Mouse (Mus musculus) kidney, adult 11 months (tissue): ENCODE measurements at regions not wholly inside any gene's neighbourhood (a gene's known extent, or its start where the extent isn't known, plus 50 kb on each side); places are given as distances from the start of the nearest gene placed in this dataset.

Experiments
- DNase-seq: peaks from one replicate; pipeline ENCODE4 v3.0.0; 2022

DNA sequence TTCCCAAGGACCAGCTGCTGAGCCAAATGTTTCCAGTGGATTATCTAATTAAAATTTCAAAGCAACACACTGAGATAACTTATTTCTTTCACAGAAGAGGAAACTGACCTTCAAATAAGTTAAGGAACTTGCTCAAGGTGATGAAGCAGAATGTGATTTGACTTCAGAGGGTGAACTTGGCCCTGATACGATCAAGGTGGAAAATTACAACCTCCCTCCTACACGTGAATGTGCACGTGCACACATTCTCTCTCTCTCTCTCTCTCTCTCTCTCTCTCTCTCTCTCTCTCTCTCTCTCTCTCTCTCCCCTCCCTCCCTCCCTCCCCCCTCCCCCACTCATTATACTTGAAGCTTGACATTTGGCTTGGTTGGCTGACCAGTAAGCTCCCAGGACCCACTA, 131.8 kb upstream of the Cxcr4 start:
- peak; percentile 58 for DNase-seq

DNA sequence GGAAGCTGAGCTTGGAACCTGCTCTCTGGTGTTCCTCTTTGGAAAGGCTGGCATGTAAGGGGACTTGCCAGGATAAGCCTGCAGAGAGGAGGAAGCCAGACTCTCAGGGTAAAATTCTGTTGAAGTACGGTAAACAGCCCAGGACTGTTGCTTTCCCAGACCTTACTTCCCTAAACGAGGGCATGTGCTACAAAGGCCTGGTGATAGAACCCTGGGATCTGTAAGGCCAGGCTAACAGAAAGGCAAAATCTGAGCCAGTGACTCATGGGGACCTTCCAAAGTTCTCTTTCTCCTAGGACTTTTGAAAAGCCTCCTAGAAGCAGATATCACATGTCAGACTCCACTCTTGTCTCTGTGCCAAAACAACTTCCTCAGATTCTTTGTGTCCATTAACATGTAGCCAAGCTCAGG, 130.0 kb upstream of the Cxcr4 start:
- no peak for DNase-seq

DNA sequence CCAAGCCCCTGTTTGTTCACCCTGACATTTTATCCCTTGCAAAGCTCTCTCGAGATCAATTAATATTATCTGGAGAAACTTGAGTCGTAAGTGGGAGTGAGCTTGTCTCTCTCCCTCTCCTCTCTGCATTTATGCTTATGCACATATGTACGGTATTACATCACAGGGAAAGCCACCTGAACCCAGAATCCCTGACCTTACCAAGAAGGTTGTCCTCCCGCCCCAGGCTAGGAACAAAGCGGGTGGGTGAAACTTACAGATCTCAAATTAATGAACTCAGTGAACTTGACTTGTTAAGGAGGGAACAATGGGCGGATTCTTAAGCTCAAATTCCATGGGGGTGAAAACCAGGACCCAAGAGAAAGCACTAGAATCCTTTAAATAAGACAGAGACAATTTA, 122.8 kb upstream of the Cxcr4 start:
- peak; percentile 24 for DNase-seq

DNA sequence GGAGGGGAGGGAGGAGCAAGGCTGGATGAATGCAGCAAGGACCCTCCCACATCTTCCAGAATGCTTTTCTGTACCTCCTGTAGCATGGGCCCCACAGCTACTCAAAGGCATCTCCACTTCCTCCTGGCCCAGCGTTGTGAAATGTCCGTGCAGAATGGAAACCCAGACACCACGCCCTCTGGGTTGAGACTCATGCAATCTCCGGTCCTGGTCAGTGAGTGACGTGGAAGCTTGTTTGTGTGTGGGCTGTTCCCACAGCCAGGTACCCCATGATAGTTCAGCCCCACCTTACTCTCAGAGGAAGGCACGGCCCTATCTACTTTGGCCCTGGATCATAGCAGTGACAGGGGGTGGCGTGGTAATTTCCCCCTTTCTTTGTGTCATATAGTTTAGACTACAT, 120.8 kb upstream of the Cxcr4 start:
- no peak for DNase-seq

DNA sequence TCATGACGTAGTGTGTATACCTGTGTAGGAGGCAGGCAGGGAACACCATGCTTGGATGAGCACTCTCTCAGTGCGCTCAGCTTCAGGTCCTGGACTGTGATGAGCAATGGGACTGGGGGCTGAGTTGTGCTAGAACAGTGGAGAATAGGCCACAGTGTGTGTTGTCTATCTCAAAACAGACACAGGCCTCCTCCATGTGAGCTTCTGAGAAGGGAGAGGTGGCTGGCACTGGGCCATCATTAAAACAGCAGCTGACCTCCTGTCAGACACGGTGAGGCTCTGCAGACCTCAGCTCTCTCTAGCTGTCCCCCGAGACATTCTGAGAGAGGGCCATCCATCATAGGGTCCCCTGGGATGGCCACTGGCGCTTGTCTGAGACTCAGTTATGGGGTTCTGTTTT, 119.0 kb upstream of the Cxcr4 start:
- no peak for DNase-seq

DNA sequence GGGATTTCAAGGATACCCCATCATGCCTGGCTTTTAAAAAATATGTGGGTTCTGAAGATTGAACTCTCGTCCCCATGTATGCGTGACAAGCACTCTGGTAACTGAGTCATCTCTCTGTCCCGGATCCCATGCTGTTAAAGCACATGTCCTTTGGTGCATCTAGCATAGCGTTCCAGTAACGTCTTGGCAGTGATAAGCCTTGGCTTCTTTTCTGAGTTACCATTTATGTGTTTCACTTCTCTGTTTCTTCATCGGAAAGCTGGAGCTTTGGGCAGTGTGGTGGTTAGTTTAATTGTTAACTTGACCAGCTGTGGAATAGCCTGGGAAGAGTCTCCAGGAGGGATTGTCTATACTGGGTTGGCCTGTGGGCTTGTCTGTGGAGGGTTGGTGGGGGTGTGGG, 115.7 kb upstream of the Cxcr4 start:
- no peak for DNase-seq

DNA sequence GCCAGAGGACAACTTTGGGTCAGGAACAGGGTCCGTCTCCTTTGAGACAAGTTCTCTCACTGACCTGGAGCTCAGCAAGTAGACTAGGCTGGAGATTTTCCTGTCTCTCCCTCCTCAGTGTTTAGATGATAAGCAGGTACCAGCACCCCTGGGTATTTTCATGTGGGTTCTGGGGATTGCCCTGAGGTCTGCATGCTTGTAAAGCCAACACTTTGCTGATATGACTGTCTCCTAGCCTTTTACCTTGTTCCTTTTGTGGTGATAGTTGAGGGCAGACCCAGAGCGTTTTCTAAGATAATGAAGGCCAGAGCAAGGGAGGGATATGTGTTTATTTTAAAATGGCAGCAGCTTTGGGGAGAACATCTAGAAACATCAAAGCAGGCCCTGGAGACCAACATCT, 114.1 kb upstream of the Cxcr4 start:
- no peak for DNase-seq

DNA sequence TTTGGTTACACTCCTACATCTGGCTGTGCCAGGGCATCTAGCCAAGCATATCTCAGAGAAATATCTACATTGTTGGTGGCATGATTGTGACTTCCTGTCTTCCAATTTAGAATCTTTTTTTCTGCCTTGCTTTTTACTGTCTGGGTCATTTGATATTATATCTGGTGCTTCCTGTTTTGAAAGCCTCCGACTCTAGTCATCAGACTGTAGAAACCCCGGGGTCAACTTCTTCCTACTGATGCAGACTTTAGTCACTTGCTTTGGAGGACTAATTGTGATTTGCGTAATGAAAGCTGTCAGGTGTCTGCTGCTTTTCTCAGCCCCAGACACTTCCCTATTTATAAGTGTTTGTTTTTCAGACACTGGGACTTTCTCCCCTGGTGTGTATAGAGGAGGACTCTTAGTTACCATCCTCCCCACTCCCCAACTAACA, 113.0 kb upstream of the Cxcr4 start:
- DNase-seq: no peak

DNA sequence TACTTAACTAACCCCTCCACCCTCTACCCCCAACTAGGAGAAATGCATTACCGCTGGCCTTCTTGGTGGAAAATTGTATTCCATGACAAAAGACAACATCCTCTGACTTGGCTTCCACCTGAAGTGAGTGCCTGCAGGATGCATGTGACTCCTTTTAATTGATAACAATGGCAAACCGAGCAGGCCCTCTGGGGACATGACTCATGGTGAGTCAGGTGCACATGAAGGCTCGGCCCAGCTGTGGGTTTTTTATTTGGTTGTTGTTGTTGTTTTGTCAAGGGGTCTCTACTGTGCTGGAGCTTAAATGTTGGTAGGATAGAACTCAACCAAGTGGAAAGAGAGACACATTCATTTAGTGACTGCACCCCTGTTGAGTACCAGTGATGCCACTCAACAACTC, 109.2 kb upstream of the Cxcr4 start:
- DNase-seq: no peak

DNA sequence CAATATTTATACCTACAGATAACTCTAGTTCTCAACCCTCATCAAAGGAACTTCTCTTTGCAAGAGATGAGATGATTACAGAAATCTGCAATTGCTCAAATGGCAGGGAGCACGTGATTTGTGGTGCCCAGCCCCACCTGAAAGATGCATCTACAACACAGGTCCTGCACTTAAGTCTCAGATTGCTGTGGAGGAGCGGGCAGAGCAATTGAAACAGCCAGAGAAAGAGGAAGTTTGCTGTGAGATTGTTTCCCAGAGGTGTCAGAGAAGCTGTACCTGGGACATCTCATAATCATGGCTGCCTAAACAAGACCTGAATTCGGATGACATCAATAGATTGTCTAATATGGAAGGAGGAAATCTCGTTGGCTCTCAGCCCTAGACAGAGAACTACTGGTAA, 105.9 kb upstream of the Cxcr4 start:
- DNase-seq: no peak

DNA sequence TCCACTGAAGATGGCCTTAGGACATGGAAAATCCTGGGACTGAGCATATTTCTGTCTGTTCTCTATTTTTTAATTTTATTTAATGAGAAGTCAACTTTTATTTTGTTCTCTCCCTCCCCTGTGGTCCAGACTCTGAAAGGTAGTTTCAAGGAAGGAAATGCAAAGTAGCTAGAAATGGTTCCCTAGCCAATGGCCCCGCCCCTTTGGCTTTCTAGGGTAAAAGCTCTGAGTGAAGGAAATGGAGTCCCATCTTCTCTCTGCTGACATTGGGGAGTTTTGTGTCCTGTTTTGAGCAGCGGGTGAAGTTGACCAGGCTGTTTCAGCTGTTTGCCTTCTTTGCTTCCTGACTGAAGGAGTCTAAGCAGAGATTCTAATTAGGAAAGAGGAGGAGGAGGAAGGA, 103.8 kb upstream of the Cxcr4 start:
- DNase-seq: no peak

DNA sequence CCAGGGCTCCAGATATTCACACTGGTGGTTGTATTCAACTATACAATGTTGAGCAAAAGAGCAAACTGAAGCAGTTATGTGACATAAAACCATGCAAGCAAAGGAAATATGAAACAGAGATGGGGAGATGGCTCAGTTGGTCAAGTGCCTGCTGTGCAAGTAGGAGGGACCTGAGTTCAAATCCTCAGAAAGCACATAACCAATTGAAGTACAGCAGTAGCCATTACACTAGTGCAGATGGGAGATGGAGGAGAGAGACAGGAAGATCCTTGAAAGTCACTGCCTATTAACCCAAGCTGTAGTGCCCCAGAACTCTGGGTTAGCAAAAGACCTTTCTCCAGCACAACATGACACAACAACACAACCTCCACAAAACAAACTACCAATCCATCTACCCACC, 100.7 kb upstream of the Cxcr4 start:
- DNase-seq: no peak

DNA sequence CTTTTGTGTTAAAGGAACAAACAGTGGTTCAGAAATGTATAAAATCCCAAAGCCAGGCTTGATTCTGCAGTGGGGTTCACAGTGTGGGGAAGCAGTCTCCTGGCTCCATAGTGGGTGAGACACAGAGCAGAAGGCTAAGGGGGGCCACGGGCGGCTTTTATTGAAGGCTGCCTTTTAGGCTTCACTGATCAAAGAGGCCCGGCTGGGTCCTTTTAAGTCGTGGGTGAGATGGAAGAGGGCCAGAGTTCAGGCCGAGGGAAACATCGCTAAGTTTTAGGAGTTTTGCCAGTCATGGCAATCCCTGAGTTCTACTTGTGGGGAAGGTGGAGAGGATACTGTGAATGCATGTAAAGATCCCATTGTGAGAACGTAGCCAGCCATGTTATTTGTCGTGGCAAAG, 100.2 kb upstream of the Cxcr4 start:
- no peak for DNase-seq

DNA sequence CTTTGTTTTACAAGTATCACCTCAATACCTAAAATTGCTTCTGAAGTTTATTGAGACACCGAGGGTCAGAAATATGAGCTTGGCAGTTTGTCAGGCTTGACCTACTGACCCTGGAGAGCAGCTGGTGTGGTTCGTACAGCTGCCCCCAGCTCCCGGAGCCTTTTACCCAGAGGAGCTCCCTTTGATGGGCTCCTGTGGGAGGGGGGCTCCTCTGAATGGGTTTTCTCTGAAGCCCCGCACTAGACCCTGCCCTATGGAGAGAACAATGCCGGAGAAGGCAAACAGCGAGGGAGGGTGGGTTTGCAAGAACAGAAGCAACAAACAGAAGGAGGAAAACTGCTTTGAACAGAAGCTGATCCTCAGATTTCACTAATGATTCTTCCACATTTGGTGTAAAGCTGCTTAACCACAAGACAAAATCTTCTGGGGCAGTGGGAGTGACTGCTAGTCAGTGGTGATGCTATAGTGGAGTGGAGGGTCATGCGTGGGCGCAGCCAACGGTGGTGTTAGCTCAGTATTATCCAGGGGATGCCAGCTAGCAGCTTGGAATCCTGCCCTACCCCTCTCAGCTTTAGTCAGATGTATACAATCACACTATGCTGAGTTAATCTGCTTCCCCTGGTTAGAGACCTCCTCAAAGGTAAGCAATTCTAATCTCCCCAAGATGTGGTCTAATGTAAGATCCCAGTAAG, 95.3 kb upstream of the Cxcr4 start:
- no peak for DNase-seq

DNA sequence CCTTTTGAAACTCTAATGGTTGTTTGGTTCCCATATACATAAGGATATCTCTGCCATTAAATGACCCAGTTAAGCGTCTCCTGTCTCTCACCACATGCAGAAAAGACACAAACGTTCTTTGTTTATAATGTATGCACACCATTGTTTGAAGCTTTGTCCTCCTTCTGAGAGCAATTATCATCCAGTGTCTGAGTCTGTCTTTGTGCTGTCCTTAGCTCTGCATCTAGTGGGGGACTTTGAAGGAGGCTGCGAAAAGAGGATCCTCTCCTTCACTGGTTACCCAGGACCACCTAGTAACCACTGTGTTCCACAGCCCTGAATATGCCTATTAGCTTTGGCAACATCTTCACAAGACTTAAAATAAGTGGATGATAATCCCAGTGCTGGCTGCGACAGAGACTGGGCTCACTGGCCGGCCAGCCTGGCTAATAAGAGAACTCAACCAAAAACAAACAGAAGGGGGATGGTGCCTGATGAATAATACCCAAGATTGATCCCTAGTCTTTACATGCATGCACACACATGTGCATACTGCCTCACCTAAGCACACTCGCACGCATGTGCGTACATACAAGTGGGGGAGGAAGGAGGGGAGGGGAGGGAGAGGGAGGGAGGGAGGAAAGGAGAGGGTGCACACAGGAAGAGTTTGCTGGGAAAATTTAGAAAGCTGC, 93.5 kb upstream of the Cxcr4 start:
- no peak for DNase-seq

DNA sequence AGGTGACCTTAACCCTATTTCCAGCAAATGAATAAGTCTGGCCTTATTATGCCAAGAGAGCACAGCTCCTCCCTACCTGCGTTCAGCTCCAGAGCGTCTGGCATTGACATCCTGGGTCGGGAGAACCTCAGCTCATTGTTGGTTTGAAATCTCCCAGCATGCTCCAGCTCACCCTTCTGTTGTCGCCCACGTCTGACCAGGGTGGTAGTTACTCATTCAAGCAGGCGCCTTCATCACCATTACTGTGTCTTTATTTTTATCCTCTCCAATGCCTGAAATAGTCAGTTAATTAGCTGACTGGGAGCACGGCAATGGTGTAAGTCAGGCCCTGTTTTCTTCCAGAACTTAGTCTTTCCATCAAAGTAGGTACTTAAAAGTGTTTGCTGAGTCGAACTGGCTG, 90.8 kb upstream of the Cxcr4 start:
- DNase-seq: no peak

DNA sequence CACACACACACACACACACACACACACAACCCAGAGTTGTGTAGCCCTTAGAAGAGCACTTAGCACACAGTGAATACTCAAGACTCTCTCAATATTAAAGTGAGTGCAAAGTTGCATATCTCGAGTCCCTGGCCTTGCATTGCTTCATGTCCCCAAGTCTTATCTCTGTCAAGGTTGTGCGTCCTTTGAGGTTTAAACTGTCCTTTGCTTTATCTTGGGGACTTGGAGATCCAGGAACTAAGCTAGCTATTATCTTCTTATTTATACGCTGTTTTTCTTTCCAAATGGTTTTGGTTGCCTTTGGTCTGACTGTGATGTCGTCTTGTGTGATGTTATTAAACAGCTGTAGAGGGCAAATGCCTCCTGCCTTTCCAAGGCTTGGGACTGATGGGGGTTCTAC, 89.2 kb upstream of the Cxcr4 start:
- no peak for DNase-seq

DNA sequence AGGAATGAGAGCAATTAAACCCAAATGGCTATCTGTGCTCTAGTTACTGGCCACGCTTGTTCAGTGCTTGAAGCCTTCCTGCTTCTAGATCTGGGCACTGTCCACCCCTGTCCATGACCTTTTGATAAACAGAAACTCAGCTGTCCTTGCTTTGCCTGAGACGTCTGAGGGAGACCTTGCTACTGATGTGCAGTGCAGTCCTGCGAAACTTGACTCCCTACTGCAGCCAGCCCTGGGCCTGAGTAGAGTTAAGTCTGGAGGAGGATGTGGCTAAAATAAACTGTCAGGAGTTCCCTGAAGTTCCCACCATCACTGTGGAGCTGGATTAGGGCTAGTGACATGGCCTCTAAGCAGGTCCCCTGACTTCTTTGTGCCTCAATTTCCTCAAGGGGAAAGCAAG, 88.4 kb upstream of the Cxcr4 start:
- DNase-seq: no peak

DNA sequence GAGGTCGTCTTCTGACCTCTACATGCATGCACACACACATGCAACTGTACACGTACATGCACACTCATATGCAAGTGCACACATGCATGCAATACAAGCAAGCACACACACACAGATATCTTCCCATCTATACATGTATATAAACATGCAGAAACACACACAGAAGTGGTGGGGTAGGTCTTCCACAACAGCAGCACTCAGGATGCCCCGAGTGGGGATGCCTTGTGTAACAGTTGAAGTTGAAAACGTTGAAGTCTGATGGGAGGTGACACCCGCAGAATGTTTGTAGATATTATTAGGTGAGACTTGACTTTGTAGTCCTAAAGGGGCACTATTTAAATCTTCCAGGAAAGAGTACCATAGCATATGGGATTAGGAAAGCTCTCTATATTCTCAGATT, 87.9 kb upstream of the Cxcr4 start:
- DNase-seq: no peak

DNA sequence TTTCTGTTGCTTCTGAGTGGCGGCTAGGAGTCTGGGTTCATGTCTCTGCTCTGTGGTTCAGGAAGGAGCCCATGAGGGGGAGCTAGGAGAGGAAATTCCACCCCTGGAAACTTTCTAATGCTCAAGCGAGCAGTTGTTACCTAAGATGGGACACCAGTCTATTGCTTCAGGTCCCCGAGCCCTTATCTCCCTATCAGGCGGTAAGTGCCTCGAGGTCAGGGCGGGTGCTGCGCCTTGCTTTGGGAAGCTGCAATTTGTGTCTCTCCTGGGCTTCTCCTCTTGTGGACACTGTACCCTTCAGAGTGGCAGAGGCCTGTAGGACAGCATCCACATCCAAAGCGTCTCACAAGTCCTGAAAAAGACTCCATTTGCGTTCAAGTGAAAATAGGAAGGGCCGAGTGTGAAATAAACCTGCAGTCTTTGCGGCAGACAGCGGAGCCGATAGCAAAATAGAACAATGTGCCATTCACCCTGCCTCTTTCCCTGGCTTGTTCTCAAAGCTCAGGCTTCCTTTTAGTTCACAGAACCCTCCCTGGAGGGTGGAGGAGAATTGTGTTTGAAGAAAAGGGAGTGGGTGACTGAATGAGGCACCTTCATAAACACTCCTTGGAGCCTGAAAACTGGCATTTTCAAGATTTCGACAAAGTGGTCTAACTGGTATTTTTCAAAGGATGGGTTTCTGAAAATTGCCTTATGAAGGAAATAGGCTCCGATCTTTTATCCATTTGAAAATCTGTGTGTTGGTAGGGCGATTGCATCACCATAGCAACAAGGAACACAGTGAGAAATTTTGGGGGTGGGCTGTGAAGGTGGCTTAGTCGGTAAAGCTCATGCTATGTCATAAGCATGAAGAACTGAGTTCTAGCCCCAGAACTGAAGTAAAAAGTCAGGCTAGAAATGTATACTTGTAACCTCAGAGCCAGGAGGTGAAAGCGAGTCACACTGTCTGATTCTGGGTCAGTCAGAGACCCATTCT, 87.2 kb upstream of the Cxcr4 start:
- no peak for DNase-seq

DNA sequence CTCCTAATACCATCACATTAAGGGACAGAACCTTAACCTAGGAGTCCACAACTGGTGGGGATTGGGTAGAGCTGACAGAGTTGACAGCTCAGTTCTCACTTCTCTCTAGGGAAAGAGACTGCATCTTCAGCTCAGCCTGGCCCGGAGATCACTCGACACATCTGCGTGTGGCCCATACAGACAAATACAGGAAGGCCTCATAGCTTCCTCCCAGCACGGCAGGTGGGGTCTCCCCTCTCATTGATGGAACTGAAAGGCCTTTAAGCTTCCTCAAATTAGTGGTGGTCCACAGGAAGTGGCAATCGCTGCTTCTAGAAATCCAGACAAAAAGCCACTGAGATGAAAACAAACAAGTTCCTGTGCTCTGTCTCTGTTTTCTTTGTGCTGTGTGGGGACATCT, 83.4 kb upstream of the Cxcr4 start:
- DNase-seq: no peak

DNA sequence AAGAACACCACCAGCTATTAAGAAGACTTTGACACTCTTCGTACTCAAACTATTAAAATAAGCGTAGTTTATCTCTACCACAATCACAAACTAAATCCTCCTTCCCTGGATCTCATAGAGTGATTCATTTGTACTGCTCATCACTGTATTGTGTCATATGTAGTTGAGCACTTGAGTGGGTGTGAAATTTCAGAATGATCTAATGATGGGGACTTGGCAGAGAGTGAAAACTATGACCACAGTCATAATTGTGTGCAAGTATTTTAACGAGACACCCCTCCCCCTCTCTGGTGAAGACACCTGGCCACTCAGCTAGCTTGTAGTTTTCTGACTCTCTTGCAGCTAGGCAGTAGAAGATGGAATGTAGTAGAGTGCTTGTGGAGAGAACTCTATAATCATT, 80.2 kb upstream of the Cxcr4 start:
- DNase-seq: no peak

DNA sequence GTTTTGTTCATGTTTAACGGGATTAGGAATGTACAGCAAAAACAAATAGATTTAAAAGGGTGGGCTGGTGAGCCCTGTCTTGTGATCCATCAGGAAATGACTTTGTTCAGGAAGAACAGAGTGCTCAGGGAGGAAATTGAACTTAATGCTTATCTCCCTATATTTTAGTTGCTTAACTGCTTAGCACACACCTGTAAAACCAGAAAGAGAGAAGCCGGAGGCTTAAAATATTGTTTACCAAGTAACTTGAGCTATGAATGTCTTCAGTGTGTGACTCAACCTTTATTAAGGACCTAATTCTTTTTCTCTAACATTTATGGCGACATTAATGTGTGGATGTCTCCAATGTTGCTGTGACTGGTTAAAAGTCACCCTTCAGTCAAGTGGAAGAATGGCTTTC, 79.4 kb upstream of the Cxcr4 start:
- no peak for DNase-seq

DNA sequence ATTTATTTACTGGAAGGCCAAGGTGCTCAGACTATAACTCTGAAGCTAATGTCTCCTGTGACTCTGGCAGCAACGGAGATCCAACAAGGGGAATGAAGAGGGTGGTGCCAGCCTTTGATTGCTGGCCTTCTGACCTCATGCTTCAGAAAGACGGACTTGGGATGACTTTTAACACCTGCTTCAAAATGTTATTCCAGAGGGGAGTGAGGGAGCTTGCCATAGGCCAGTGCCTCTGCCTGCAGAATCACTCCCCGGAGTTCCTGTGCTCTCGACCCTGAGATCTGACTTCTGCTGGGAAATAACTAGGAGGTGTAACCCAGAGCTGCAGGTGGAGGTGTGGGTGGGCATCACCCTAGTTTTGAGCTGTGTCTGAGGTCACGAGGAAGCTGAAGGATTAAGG, 78.9 kb upstream of the Cxcr4 start:
- no peak for DNase-seq
